Mouse (Mus musculus): ENCODE measurements around the gene Mettl17. TPM values are rescaled to one million over a fixed set of nuclear protein-coding genes. Genes with fewer than 3 reads are reported as not detected.

Mettl17 gene
- polyA plus RNA-seq, 2 experiments: 42.7 to 45.9 TPM

GRCm38 (mm10) chr14:51904706-51905105, 20.1 kb downstream of the Mettl17 start:
- H3K4me1 ChIP-seq (ENCODE audit: control insufficient read depth, insufficient read depth, low read length): no peaks in the 10 kb centered on the region
- no peak overlapping the region for H3K4me2 ChIP-seq (replicated peaks; ENCODE audit: low read depth, low read length, severe bottlenecking)
- 61% methylated on average over 7 of the region's 7 CpGs for WGBS
- peaks cover 4% of the 10 kb centered on the region; the same call in 1 of the 2 replicates for H3K36me3 ChIP-seq (ENCODE audit: control insufficient read depth, insufficient read depth, low read length)
- ATAC-seq (ENCODE audit: low FRiP score, low read depth) (no peak; the same call in 1 of the 2 replicates), DNase-seq (ENCODE audit: low spot score) (no peak)
- TF ChIP-seq POLR2A (IDR thresholded peaks at IDR 0.05; ENCODE audit: borderline replicate concordance, extremely low read depth, insufficient read depth, insufficient read length): no peak
- no peaks in the 10 kb centered on the region for H3K27me3 ChIP-seq (ENCODE audit: control insufficient read depth, insufficient read depth, low read length)
- H3K9ac ChIP-seq (ENCODE audit: low read depth, low read length, severe bottlenecking): no peak overlapping the region
- no peak overlapping the region for H3K27ac ChIP-seq (replicated peaks; ENCODE audit: low read depth, low read length)
- no peak overlapping the region for H3K4me3 ChIP-seq (replicated peaks; ENCODE audit: low read length)
- H3K9me3 ChIP-seq (ENCODE audit: control insufficient read depth, low read length): no peaks in the 10 kb centered on the region

GRCm38 (mm10) chr14:51906102-51906501, 21.5 kb downstream of the Mettl17 start:
- DNase-seq (ENCODE audit: low spot score) (no peak), ATAC-seq (ENCODE audit: low FRiP score, low read depth) (no peak)
- Histone ChIP-seq H3K4me1 (ENCODE audit: control insufficient read depth, insufficient read depth, low read length) (no peaks in the 10 kb centered on the region), H3K4me3 (replicated peaks; ENCODE audit: low read length) (no peak overlapping the region), H3K27me3 (ENCODE audit: control insufficient read depth, insufficient read depth, low read length) (no peaks in the 10 kb centered on the region), H3K27ac (replicated peaks; ENCODE audit: low read depth, low read length) (no peak overlapping the region), H3K4me2 (replicated peaks; ENCODE audit: low read depth, low read length, severe bottlenecking) (no peak overlapping the region), H3K36me3 (ENCODE audit: control insufficient read depth, insufficient read depth, low read length) (peaks cover 7% of the 10 kb centered on the region; the same call in 1 of the 2 replicates), H3K9ac (ENCODE audit: low read depth, low read length, severe bottlenecking) (no peak overlapping the region), H3K9me3 (ENCODE audit: control insufficient read depth, low read length) (no peaks in the 10 kb centered on the region)
- TF ChIP-seq POLR2A (IDR thresholded peaks at IDR 0.05; ENCODE audit: borderline replicate concordance, extremely low read depth, insufficient read depth, insufficient read length): no peak
- 90% methylated on average over 11 of the region's 11 CpGs for WGBS

GRCm38 (mm10) chr14:51911301-51911700, 26.7 kb downstream of the Mettl17 start:
- no peaks in the 10 kb centered on the region for H3K9me3 ChIP-seq (ENCODE audit: control insufficient read depth, low read length)
- H3K4me1 ChIP-seq (ENCODE audit: control insufficient read depth, insufficient read depth, low read length): peaks cover 16% of the 10 kb centered on the region
- no peak overlapping the region for H3K9ac ChIP-seq (ENCODE audit: low read depth, low read length, severe bottlenecking)
- ATAC-seq (ENCODE audit: low FRiP score, low read depth) (no peak), DNase-seq (ENCODE audit: low spot score) (no peak)
- H3K27me3 ChIP-seq (ENCODE audit: control insufficient read depth, insufficient read depth, low read length): no peaks in the 10 kb centered on the region
- no peak overlapping the region for H3K27ac ChIP-seq (replicated peaks; ENCODE audit: low read depth, low read length)
- H3K4me3 ChIP-seq (replicated peaks; ENCODE audit: low read length): no peak overlapping the region
- TF ChIP-seq POLR2A (IDR thresholded peaks at IDR 0.05; ENCODE audit: borderline replicate concordance, extremely low read depth, insufficient read depth, insufficient read length): no peak
- peaks cover 7% of the 10 kb centered on the region; the same call in 1 of the 2 replicates for H3K36me3 ChIP-seq (ENCODE audit: control insufficient read depth, insufficient read depth, low read length)
- no peak overlapping the region for H3K4me2 ChIP-seq (replicated peaks; ENCODE audit: low read depth, low read length, severe bottlenecking)
- WGBS: 84% methylated on average over 10 of the region's 10 CpGs

GRCm38 (mm10) chr14:51912391-51913061, 27.9 kb downstream of the Mettl17 start:
- TF ChIP-seq POLR2A (IDR thresholded peaks at IDR 0.05; ENCODE audit: borderline replicate concordance, extremely low read depth, insufficient read depth, insufficient read length): no peak
- peak overlapping the region; percentile 60 for H3K4me3 ChIP-seq (replicated peaks; ENCODE audit: low read length)
- DNase-seq (ENCODE audit: low spot score): no peak
- 14% methylated on average over 14 of the region's 14 CpGs for WGBS
- ATAC-seq (ENCODE audit: low FRiP score, low read depth): no peak
- peak overlapping the region; percentile 97 for H3K4me2 ChIP-seq (replicated peaks; ENCODE audit: low read depth, low read length, severe bottlenecking)
- peak overlapping the region; percentile 64 for H3K9ac ChIP-seq (ENCODE audit: low read depth, low read length, severe bottlenecking)
- no peaks in the 10 kb centered on the region for H3K27me3 ChIP-seq (ENCODE audit: control insufficient read depth, insufficient read depth, low read length)
- H3K36me3 ChIP-seq (ENCODE audit: control insufficient read depth, insufficient read depth, low read length): peaks cover 7% of the 10 kb centered on the region; the same call in 1 of the 2 replicates
- peaks cover 18% of the 10 kb centered on the region for H3K4me1 ChIP-seq (ENCODE audit: control insufficient read depth, insufficient read depth, low read length)
- no peaks in the 10 kb centered on the region for H3K9me3 ChIP-seq (ENCODE audit: control insufficient read depth, low read length)
- H3K27ac ChIP-seq (replicated peaks; ENCODE audit: low read depth, low read length): peak overlapping the region; percentile 77

- peak overlapping the region; percentile 77 for H3K27ac ChIP-seq (replicated peaks; ENCODE audit: low read depth, low read length)
These were observed 28.7 kb downstream of the Mettl17 start for GRCm38 (mm10) chr14:51913062-51913959.

More at GRCm38 (mm10) chr14:51913062-51913959, 28.7 kb downstream of the Mettl17 start:
- H3K4me3 ChIP-seq (replicated peaks; ENCODE audit: low read length): peak overlapping the region; percentile 60
- peak; percentile 56 for DNase-seq (ENCODE audit: low spot score)
- whole genome bisulfite sequencing: under 1% methylated on average over 53 of the region's 58 CpGs
- H3K4me2 ChIP-seq (replicated peaks; ENCODE audit: low read depth, low read length, severe bottlenecking): peak overlapping the region; percentile 97
- peaks cover 5% of the 10 kb centered on the region; the same call in 1 of the 2 replicates for H3K36me3 ChIP-seq (ENCODE audit: control insufficient read depth, insufficient read depth, low read length)
- H3K9ac ChIP-seq (ENCODE audit: low read depth, low read length, severe bottlenecking): peak overlapping the region; percentile 64
- H3K9me3 ChIP-seq (ENCODE audit: control insufficient read depth, low read length): no peaks in the 10 kb centered on the region
- 0 out of 2 replicates have a peak, but pooled peaks have one; percentile 20 for TF ChIP-seq POLR2A (IDR thresholded peaks at IDR 0.05; ENCODE audit: borderline replicate concordance, extremely low read depth, insufficient read depth, insufficient read length)
- peaks cover 18% of the 10 kb centered on the region for H3K4me1 ChIP-seq (ENCODE audit: control insufficient read depth, insufficient read depth, low read length)
- ATAC-seq (ENCODE audit: low FRiP score, low read depth): peak; percentile 66
- no peaks in the 10 kb centered on the region for H3K27me3 ChIP-seq (ENCODE audit: control insufficient read depth, insufficient read depth, low read length)
